Mouse (Mus musculus) cerebellum, adult 2 months (tissue): ENCODE measurements around the gene Atg7.

Experiments used
- CTCF ChIP-seq: fragments of 200-500 bp; IDR thresholded peaks from 2 replicates; pipeline ENCODE4 v1.5.1; 2011; ENCODE audit warnings: low read depth, mild to moderate bottlenecking, control low read depth, low read length, moderate library complexity, borderline replicate concordance; ENCODE audit not compliant: insufficient read depth
- POLR2A ChIP-seq: fragments of 200-500 bp; IDR thresholded peaks from 2 replicates; pipeline ENCODE4 v1.6.1; 2011; ENCODE audit warnings: low read length, control low read depth, borderline replicate concordance; ENCODE audit not compliant: insufficient read depth

DNA sequence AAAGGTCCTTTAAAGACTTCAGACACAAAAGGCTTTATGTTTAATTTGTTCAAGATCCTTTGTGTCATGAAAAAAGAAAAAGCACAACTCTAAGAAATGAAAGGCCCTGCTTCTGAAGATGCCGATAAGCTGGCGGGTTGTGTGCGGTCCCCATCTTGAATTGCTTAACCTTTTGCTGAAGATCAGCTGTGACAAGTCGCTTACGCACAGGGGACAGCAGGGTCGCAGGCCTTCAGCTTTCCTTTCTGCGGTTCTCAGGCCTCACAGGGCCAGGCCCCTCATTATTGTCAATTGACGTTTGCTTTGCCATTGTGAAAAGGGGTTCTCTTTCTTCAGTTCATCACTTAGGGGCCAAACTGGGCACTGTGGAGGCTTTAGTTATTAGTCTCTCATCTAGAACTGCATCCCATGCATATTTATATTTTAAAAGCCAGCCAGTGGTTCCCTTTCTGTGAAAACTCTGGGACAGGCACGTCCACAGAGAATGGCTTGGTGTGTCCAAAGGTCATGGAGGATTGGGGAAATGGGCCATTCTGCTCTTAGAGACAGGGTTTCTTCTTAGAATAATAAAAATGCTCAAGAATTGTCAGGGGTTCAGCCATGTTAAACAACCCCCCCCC, 39.3 kb downstream of the Atg7 start:
- no peak for TF ChIP-seq CTCF
- TF ChIP-seq POLR2A, result no peak
